Mouse (Mus musculus): ENCODE results near the gene Adcy5.
A peak's percentile ranks its signal among the peaks of the same experiment; 100 is the strongest.

The Adcy5 gene

DNA sequence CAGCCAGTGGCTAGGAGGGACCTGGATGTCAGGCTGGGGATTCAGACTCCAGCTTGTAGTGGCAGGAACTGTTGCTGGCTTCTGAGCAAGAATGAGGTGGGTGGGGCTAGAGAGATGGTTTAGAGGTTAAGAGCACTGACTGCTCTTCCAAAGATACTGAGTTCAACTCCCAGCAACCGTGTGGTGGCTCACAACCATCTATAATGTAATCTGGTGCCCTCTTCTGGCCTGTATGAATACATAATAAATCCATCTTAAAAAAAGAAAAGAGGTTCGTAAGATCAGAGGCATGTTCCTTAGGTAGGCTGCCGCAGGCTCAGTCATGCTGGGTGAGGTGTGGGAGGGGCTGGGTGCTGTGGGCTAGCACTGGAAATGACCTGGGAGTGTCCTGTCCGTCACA, 116.9 kb downstream of the Adcy5 start:
- DNase-seq, result no peak

DNA sequence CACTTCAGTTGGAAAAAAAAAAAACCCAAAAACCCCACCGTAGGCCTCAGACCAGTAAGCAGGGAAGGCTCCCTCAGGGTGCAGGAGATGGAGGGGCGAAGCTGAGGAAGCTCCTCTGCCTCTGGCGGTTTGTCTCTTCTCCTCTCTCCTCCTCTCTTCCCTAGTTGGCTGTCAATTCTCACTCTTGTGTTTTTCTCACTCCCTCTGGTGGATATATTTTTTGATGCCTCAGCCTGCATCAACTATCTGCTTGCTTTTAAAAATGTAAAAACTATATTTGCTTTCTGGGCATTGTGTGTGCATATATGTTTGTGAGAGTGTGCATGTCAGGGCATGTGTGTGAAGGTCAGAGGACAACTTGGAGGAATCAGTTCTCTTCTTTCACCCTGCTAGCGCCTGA, 117.7 kb downstream of the Adcy5 start:
- no peak for DNase-seq

DNA sequence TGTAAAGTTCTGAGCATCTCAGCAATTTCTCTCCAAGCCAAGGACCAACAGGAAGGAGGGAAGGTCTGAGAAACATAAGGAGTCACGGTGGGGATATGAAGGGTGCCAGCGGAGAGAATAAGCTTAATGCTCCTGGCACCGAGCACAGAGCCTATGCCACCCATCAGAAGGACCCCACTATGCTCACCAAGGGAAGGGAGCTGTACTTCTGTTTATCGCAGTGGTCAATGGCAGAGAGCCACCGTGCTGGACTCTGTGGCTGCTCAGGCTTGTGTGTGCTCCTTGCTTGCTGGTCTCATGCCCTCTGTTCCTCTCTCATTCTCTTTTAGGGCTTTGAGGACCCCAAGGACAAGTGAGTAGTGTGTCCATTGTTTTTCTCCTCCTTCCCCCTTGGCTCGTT, 123.5 kb downstream of the Adcy5 start:
- no peak for DNase-seq

DNA sequence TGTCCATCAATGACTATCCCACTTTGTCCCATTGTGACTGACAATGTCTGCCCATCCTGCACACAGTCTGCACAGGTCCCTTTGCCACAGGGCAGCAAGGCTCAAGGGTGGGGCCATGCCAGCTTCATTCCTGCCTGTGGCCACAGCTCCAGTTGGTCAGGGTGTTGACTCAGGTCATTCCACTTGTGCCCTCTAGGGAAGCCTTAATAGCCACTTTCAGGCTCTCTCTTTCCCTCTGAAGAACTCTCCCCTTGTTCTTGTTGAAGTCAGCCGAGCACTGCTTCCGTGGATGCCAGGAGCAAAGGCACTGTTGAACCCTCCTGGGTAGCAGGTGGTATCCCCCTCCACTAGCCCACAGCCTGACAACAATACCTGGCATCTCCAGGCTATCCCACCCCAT, 127.8 kb downstream of the Adcy5 start:
- DNase-seq, result no peak

DNA sequence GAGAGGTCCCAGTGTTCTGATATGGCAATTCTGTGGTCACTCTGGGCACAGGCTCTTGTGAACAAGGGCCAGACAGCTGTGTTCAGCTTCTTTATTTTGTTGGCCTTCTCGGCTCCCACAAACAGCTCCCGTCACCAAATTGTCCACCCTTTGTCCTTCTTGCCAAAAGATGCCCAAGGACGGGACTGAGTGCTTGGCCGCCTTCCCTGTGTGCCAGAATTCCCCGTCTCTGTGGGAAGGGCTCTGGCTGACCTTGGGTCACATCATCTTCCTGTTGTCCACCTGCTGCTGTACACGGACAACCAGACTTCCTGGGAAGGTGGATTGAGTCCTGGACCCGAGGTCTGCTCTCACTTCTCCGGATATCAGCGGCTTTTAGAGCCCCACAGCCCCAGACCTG, 131.1 kb downstream of the Adcy5 start:
- no peak for DNase-seq

DNA sequence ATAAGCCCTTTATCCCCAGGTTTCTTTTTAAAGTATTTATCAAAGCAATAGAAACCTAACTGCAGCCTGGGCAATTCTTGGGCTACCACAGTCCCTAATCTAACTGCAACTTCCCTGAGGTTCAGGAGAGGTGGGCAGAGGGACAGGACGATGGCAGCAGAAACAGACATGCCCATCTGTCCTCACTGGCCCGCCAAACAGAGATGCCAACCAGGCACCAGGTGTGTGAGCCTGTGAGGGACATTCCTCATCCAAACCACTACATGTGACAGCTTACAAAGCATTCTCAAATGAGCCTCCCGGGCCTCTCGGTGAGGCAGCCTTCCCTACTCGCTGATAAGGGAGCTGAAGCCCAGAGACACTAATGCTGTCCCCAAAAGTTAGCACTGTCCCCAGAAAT, 132.6 kb downstream of the Adcy5 start:
- no peak for DNase-seq

DNA sequence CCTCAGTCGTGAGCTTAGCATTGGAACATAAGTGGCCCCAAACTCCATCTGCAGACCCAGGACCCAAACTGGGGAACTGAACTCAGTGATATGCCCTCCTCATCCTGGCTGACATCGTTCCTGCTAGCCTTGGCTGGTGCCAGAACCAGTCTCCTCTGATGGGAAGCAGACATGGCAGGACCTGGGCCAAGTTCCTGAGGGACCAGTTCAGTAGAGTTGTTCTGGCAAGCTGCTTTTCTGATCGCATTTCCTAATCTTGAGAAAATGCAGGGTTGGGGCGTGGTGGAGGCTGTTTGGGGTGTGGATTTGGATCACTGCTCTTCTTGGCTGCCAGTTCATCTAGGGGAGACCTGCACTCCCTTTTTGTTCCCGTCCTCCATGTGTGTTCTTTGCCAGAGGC, 143.1 kb downstream of the Adcy5 start:
- DNase-seq, result no peak

DNA sequence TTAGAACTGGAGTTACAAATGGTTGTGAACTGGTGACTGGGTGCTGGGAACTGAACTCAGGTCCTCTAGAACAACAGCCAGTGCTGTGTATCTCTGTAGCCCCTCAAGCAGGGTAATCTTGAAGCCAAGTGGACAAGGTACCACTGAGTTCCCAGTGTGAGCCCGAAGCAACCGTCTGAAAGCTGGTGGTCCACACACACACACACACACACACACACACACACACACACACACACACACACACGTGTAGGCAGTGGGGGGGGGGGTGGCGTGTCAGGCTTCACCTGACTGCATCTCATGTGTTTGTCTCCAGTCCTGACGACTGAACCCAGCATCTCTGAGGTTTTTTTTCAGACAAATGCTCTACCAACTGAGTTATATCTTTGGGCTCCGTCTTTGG, 145.5 kb downstream of the Adcy5 start:
- DNase-seq, result no peak

DNA sequence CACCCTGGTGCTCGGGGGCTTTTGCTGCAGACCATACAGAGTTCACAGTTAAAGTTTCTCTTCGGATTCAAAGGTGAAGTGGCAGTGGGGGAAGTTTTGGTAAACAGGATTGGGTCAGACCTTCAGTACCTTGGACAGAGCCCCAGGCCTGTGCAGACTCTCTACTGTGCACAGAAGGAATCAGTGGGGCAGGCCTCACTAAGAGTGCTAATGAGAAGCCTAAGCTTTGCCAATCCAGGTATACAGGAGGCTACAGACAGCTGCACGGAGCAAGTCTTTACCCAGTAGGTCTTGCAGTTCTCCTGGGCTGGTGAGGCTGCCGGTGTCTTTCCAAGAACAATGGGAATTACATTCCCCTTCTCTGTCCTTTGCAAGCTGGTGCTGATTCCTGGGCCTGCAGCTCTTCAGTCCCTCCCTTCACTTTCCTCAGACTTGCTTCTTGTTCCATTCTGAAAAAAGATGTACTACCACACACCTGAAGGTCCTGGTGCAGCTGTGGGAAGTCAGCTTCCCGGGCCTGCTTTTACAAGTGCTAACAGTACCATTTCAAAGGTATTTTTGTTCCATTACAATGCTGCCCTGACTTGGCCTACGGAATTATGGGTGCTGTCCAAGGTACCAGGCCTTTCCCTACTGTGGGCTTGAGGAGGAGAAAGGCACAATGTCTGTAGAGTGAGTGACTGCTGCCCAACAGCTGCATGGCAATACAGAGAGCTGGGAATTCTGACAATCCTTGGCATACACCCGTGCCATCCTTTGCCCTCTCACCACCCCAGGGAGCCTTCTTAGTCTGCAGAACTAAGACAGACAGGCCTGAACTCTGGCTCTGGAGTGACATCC, 148.0 kb downstream of the Adcy5 start:
- no peak for DNase-seq

DNA sequence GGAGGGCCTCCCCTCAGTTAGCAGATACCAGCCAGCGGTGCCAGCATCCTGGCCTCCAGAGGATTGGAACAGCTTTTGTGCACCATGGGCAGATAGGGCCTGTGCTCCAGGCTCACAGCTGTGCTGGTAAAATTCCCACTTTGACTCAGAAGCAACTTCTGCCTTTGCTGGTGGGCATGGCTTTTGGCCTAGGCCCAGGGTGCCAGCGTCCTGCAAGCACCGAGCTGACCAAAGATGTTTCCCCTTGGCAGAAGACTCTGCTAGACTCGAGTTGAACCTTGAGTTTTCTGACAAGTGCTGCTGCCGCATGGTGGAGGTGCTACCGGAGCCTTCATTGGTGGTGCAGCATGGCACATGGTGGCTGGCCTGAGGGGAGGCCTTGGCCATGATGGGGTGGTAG, 149.0 kb downstream of the Adcy5 start:
- no peak for DNase-seq

DNA sequence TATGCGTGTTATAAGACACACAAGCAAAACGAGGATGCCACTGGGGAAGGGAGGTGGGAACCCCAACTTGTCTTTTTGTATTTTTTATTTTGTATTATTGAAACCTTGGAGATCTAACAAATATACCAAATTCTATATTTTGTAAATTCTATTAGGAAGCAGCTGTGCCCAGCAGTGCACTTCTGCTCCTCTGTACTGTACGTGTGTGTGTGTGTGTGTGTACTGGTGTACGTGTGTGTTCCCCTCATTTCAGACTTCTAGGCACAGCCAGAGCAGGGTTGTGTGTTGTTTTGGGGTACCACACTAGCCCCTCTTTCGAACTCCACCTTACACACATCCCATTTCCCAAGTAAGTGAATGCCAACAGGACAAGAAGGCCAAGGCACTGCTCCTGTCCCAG, 149.7 kb downstream of the Adcy5 start:
- DNase-seq, result no peak

DNA sequence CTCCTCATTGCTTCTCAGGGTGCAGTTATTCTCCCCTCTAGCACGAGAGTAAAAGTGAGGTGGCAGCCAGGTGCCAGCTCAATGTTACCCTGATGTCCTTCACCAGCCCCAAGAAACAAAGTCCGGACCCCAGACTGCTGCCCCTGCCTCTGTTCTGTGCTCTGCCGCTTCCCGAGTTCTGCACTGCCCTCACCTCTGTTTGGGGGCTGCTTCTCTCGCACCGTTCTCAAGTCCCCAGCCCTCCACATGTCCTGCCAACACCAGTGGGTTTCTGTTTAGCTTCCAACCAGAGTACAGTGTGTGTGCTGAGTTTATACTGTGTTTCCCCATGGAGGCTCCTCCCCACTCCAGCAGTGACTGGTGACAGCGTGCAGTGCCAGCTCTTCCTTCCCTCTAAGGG, 150.5 kb downstream of the Adcy5 start:
- no peak for DNase-seq

DNA sequence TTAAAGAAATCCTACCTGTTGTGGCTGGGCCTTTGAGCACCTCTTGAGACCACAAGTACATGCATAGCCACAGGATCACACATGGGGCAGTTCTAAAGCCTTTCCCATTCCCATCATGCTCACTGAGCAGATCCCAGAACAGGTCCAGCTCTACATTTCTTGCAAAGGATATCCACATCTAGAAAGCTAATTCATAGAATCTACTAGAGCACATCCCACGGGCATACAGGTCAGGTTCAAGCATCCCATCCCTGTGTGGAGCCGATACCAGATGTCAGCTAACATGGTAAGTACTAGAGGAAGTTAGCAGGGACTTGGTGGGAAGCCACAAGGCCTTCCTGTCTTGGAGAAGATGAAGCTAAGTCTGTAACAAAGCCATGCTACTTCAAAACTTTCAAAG, 152.0 kb downstream of the Adcy5 start:
- no peak for DNase-seq

DNA sequence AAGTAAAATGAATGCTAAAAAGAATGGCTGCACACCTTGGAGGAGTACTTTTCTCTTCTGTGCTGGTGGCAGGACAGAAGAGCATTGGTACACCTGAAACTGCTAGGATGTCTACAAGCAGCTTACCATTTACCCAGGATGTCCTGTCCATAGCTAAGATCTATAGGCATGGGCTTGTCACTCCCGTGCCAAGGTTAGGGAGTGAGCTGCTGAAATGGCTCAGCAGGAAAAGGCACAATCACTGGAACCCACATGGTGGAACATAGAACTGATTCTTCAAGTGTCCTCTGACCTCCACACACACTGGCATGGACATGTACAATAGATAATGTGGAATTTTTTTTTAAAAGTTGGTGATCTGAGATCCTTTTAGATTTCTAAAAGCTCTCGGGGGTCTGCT, 152.7 kb downstream of the Adcy5 start:
- DNase-seq, result no peak

DNA sequence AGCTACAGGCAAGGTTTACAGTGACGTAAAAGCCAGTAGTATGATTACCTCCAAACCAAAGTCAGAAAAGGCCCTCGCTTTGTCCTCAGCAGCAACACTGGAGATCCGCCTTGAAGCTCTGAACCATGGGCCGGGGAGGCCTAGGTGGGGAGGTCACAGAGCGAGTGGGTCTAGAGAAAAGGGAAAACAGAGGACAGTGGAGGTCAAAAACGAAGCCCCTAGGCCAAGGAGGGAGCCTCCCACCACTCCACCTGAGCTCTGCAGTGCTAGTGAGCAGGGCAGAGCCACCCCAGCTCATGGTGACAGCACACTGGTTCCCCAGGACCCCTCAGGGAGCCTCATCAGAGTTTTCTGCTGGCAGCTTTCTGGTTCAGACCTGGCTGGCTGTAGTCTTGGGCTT, 153.3 kb downstream of the Adcy5 start:
- DNase-seq, result no peak

DNA sequence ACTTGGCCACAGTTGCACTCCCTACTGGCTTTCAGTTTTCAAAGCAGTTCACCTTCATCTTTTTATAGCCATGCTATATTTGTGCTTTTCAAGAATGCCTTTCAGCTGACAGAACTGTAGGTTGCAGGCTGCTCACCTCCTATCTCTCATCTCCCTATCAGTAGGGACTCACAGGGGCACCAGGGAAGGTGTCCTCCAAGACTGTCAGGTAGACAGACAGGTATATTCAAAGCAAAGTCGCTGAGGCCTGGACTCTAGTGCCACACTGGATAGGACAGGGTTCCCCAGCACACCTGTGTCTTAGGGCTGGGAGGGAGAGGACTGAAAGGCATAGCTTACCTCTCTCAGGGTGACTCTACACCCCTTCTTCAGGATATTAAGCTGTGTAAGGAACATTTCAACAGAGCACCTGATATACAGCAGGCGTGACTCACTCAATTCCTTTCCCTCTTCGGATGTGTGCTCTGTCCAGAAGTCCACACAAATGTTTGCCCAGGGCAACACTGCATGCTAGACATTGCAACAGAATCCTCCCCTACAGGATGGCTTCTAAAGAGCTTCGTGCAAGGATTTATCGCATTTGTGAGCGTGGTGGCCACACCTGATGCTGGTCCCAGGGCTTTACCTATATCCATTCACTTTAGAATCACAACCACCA, 153.9 kb downstream of the Adcy5 start:
- no peak for DNase-seq

DNA sequence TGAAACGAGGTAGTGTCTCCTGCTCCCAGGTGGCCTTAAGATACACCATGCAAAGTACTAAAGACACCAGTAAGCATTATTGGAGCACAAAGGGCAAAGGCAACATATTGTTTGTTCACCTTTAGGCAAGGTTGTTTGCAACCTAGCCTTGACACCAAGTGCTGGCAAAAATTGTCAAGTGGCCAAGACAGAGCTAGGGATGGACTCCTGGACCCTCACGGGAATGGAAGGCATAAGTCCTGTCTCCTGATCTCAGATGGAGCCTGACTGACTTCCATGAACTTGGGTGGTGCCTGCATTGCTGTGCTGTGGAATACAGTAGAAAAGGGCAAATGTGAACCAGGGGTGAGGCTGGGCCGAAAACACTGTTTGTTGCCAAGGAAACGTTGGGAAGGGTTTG, 155.0 kb downstream of the Adcy5 start:
- no peak for DNase-seq

DNA sequence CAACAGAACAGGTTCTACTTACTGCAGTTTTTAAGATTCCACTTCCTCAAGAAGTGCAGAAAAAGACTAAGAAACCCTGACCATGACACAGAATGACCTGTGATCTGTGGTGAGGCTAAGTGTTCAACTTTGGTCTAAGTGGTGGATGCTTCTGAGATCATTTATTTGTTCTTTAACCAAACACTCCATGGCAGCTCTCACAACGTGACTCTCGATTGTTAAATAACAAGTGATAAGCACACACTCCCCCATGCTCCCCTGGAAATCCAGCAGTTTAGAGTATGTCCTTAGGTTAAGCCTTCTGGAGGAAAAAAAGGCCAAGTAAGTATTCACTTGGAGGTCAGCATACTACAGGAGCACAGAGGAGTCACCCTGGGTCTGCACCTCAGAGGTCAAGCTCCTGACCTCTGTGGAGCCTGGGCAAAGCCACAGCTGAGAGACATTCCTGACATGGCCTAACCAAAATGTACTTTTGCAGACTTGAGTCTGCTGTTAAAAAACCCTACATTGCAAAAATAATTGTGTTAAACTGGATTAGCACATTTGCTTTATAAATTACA, 156.0 kb downstream of the Adcy5 start:
- DNase-seq, result no peak

DNA sequence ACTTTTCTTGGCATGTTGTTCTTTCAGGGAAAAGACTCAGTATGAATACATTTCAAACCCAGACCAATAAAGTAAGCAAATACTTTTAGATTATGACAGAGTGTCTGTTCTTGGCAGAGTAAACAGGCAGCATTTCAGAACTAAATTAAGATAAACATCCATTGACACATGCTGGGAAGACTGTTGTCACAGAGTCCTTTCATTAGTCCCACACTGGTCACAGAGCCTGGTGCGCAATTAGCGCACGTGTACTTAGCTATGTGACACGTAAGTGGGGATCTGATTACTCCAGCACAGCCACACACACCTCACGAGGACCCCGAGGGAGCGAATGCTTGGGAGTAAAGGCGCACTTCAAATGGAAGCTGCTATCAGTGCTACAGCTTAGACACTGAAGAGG, 156.9 kb downstream of the Adcy5 start:
- DNase-seq, result no peak

DNA sequence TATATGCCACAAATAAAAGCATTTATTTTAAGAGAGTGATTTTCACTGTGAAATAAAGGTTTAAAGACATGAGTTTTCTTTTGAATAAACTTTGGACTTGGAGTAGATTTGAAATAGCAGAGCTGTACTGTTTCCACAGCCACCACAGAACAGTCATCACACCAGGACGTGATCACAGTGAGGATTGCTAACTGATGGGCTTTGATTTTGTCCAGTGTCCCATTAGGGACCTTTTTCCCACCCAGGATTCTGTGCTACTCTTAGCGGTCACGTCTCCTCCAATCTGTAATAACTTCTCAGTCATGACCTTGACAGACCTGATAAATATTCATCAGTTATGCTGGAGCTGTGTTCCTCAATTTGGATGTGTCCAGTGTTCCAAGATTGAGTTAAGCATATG, 160.8 kb downstream of the Adcy5 start:
- DNase-seq, result no peak

DNA sequence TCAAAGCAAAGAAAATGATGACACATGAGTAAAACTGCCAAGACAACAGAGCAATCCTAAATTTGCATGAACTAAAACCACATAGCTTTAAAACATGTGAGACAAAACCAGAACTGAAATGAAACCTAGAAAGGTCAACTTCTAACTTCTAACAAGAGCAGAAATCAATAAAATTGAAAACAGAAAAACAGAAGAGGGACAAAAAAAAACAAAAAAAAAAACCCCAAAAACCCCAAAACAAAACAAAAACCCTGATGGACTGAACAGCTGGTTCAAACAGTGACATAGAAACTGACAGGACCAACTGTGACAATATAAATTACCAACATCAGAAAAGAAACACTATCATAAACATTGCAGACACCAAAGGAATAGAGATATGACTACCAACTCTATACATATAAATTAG, 162.2 kb downstream of the Adcy5 start:
- no peak for DNase-seq

DNA sequence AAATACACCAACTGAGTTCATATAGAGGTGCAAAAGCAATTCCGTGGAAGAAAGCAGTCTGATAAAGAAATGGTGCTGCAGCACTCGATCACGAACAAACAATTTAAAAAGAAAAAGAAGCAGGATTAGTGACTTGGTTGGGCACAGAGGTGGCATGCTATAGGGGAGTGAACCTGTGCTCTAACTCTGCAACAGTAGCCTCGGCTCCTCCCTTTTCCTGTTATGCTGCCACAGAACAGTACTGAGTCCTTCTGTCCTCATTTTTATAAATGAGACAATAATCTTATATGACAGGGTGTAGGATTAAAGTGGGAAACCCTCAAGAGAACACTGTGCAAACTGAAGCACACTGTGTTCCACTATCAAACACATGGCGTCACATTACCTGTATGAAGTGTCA, 162.8 kb downstream of the Adcy5 start:
- DNase-seq, result no peak

DNA sequence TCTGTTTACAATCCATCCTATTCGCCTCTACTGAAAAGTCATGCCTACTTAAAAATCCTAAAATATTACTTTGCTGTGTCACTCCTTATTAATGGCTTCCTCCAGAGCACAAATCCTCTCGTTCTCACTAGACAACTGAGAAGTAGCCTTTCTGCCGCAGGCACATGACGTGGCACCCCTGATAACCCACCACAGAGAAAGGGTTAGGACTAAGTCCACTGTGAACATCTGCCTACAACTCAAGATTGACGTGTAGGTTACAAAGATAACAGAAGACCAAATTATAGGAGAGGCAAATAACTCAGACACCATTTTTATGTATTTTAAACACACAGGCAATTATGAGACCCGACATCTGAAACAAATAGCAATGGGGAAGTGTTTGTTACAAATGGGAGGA, 163.7 kb downstream of the Adcy5 start:
- no peak for DNase-seq

DNA sequence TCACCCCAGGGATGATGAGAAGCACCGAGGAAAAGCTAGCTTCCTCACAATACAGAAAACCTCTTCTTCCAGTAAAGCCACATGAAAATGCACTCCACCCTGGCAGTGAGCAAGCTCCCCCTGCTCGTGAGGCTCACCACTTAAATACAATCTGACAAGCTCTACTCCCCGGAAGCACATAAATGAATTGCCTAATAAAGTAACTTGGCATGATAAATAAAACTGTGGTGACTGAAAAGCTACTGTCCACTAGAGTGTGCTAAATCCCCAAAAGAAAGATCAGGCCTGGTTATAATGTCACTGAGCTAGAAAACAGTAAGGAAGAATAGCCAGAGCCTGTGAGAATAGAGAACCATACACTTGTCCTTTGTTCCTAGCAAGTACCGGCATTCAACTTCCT, 164.7 kb downstream of the Adcy5 start:
- DNase-seq, result peak; percentile 23

DNA sequence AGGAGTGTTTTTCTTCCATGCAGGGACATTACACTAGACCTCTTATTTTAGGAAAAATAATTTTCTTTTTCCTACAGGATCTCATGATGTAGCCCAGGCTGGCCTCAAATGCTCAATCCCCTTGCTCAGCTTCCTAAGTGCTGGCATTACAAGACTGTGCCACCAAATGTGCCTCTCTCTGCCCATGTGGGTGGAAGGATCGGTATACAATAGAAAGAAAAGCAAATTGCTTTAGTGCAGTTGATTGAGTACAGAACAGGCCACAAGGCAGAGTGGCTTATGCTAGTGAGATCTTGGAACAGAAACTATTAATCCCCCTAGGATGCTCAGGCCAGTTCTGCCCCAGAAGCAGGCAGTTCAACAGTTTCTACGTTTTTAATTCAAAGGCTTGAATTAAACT, 165.1 kb downstream of the Adcy5 start:
- no peak for DNase-seq

All from layer of hippocampus, adult 9-11 months (tissue).